Mouse (Mus musculus) midbrain, postnatal 0 days (tissue): ENCODE data around the gene Dlg2. TPM values are rescaled to one million over a fixed set of nuclear protein-coding genes. Genes with fewer than 3 reads are reported as not detected.

Experiments
- ATAC-seq: fragments of 200-750 bp; cut with Nextera tagmentation; 2 replicates; pipeline ENCODE4 v1.8.0; 2017; ENCODE audit warnings: moderate number of reproducible peaks, mild to moderate bottlenecking, moderate TSS enrichment, moderate library complexity; ENCODE audit not compliant: low FRiP score
- DNase-seq: peaks from one replicate; pipeline ENCODE4 v3.0.0-alpha.2; 2015; ENCODE audit warnings: low spot score
- H3K27ac ChIP-seq: fragments of 300-500 bp; sonication (generic); 2 replicates; pipeline ENCODE4 v1.5.1; 2014; ENCODE audit warnings: low read depth, mild to moderate bottlenecking, low read length, mixed read lengths
- H3K27me3 ChIP-seq: fragments of 300-500 bp; sonication (generic); 2 replicates; pipeline ENCODE4 v1.6.1; 2014; ENCODE audit warnings: low read length, control low read depth, mixed read lengths; ENCODE audit not compliant: insufficient read depth
- H3K36me3 ChIP-seq: fragments of 300-500 bp; sonication (generic); 2 replicates; pipeline ENCODE4 v1.6.1; 2014; ENCODE audit warnings: low read length, control low read depth, mixed read lengths; ENCODE audit not compliant: insufficient read depth
- H3K4me1 ChIP-seq: fragments of 300-500 bp; sonication (generic); 2 replicates; pipeline ENCODE4 v1.6.1; 2014; ENCODE audit warnings: mild to moderate bottlenecking, control low read depth, antibody characterized with exemption, low read length, mixed read lengths; ENCODE audit not compliant: insufficient read depth
- H3K4me2 ChIP-seq: fragments of 300-500 bp; sonication (generic); 2 replicates; pipeline ENCODE4 v1.6.1; 2014; ENCODE audit warnings: low read depth, mild to moderate bottlenecking, low read length, mixed read lengths; ENCODE audit not compliant: poor library complexity, severe bottlenecking
- H3K4me3 ChIP-seq: fragments of 300-500 bp; sonication (generic); 2 replicates; pipeline ENCODE4 v1.5.1; 2014; ENCODE audit warnings: low read depth, mild to moderate bottlenecking, low read length, moderate library complexity
- H3K9ac ChIP-seq: fragments of 300-500 bp; sonication (generic); replicated peaks from 2 replicates; pipeline ENCODE4 v1.6.1; 2014; ENCODE audit warnings: mild to moderate bottlenecking, low read length, moderate library complexity, mixed read lengths; ENCODE audit not compliant: poor library complexity, severe bottlenecking
- H3K9me3 ChIP-seq: fragments of 300-500 bp; sonication (generic); 2 replicates; pipeline ENCODE4 v1.6.1; 2016; ENCODE audit warnings: low read length, control low read depth
- CTCF ChIP-seq: IDR thresholded peaks from 2 replicates; pipeline ENCODE4 v1.5.1; 2016; ENCODE audit warnings: antibody characterized with exemption, mild to moderate bottlenecking
- WGBS: fragments of 180-500 bp; shearing (Covaris S2); extraction: QIAGEN DNeasy Blood & Tissue Kit; methylation state at CpG from one replicate; pipeline ENCODE4 v1.1.7; 2014; 5-methylcytosine and 5-hydroxymethylcytosine counted together
- polyA plus RNA-seq: library from polyadenylated mRNA; unstranded; fragments of >200 nt; fragmentation: Nextera tagmentation; extraction: Ambion mirVana; gene quantifications from 2 replicates; pipeline ENCODE4 v1.2.1, GENCODE M21; 2015
- total RNA-seq: library from RNA; depleted of rRNA; stranded (reverse); fragments of >200 nt; gene quantifications from 2 replicates; pipeline ENCODE4 v1.2.3, GENCODE M21; 2014

The Dlg2 gene
- total and polyA plus RNA-seq, 2 experiments from 2014 or later, result 21.6 to 126 TPM

GRCm38 (mm10) chr7:92027049-92027448, 1550.6 kb downstream of the Dlg2 start:
- no peak for ATAC-seq
- H3K27me3 ChIP-seq, result no peaks in the 10 kb centered on the region

GRCm38 (mm10) chr7:92034256-92034655, 1557.8 kb downstream of the Dlg2 start:
- no peak for TF ChIP-seq CTCF
- ATAC-seq, result no peak
- 96% methylated on average over 2 of the region's 2 CpGs for WGBS

More at GRCm38 (mm10) chr7:92027049-92027448, 1550.6 kb downstream of the Dlg2 start:
- peak; percentile 75 for DNase-seq
- no peaks in the 10 kb centered on the region for H3K9me3 ChIP-seq
- no peak overlapping the region for H3K27ac ChIP-seq
- H3K9ac ChIP-seq, result no peak overlapping the region
- no peaks in the 10 kb centered on the region for H3K4me1 ChIP-seq
- TF ChIP-seq CTCF, result peak; percentile 86
- no peak overlapping the region for H3K4me2 ChIP-seq
- H3K4me3 ChIP-seq, result no peak overlapping the region
- H3K36me3 ChIP-seq, result no peaks in the 10 kb centered on the region
- 38% methylated on average over 7 of the region's 7 CpGs for WGBS

GRCm38 (mm10) chr7:92040187-92040586, 1563.7 kb downstream of the Dlg2 start:
- H3K9ac ChIP-seq, result no peak overlapping the region
- no peak overlapping the region for H3K27ac ChIP-seq
- no peak overlapping the region for H3K4me3 ChIP-seq
- no peak for ATAC-seq
- H3K36me3 ChIP-seq, result no peaks in the 10 kb centered on the region
- no peaks in the 10 kb centered on the region for H3K27me3 ChIP-seq
- no peak overlapping the region for H3K4me2 ChIP-seq
- no peak for DNase-seq
- H3K9me3 ChIP-seq, result no peaks in the 10 kb centered on the region
- H3K4me1 ChIP-seq, result no peaks in the 10 kb centered on the region
- TF ChIP-seq CTCF, result no peak

More at GRCm38 (mm10) chr7:92034256-92034655, 1557.8 kb downstream of the Dlg2 start:
- Histone ChIP-seq H3K4me1 (no peaks in the 10 kb centered on the region), H3K36me3 (no peaks in the 10 kb centered on the region), H3K9me3 (no peaks in the 10 kb centered on the region), H3K27me3 (no peaks in the 10 kb centered on the region), H3K4me2 (no peak overlapping the region), H3K4me3 (no peak overlapping the region), H3K27ac (no peak overlapping the region), H3K9ac (no peak overlapping the region)
- no peak for DNase-seq

- no peaks in the 10 kb centered on the region for H3K36me3 ChIP-seq
- H3K9me3 ChIP-seq, result no peaks in the 10 kb centered on the region
- 55% methylated on average over 2 of the region's 2 CpGs for WGBS
- H3K4me3 ChIP-seq, result no peak overlapping the region
- no peaks in the 10 kb centered on the region for H3K27me3 ChIP-seq
- TF ChIP-seq CTCF, result no peak
- 0 out of 2 replicates have a peak overlapping the region, but pooled peaks have one; percentile 18 for H3K27ac ChIP-seq
- no peak overlapping the region for H3K9ac ChIP-seq
- no peaks in the 10 kb centered on the region for H3K4me1 ChIP-seq
- peak; percentile 52; the same call in 1 of the 2 replicates for ATAC-seq
- H3K4me2 ChIP-seq, result no peak overlapping the region
- no peak for DNase-seq
These were observed 1564.4 kb downstream of the Dlg2 start for GRCm38 (mm10) chr7:92040785-92041411.

- H3K36me3 ChIP-seq, result no peaks in the 10 kb centered on the region
- no peaks in the 10 kb centered on the region for H3K9me3 ChIP-seq
- H3K4me2 ChIP-seq, result no peak overlapping the region
- no peak overlapping the region for H3K27ac ChIP-seq
- ATAC-seq, result no peak
- H3K9ac ChIP-seq, result no peak overlapping the region
- no peaks in the 10 kb centered on the region for H3K27me3 ChIP-seq
- DNase-seq, result no peak
- no peak for TF ChIP-seq CTCF
- no peak overlapping the region for H3K4me3 ChIP-seq
- H3K4me1 ChIP-seq, result no peaks in the 10 kb centered on the region
- 68% methylated on average over 1 of the region's 1 CpGs for WGBS
These were observed 1568.5 kb downstream of the Dlg2 start for GRCm38 (mm10) chr7:92044966-92045365.

- Histone ChIP-seq H3K27me3 (no peaks in the 10 kb centered on the region), H3K27ac (no peak overlapping the region), H3K9ac (no peak overlapping the region), H3K4me1 (no peaks in the 10 kb centered on the region), H3K4me3 (no peak overlapping the region), H3K36me3 (no peaks in the 10 kb centered on the region), H3K9me3 (no peaks in the 10 kb centered on the region), H3K4me2 (no peak overlapping the region)
- ATAC-seq (no peak), DNase-seq (peak; percentile 34)
- TF ChIP-seq CTCF, result peak; percentile 61
- 43% methylated on average over 2 of the region's 2 CpGs for WGBS
These were observed 1570.8 kb downstream of the Dlg2 start for GRCm38 (mm10) chr7:92047271-92047670.
